Mouse (Mus musculus): ENCODE data around the gene Plcl1.

Plcl1 gene

DNA sequence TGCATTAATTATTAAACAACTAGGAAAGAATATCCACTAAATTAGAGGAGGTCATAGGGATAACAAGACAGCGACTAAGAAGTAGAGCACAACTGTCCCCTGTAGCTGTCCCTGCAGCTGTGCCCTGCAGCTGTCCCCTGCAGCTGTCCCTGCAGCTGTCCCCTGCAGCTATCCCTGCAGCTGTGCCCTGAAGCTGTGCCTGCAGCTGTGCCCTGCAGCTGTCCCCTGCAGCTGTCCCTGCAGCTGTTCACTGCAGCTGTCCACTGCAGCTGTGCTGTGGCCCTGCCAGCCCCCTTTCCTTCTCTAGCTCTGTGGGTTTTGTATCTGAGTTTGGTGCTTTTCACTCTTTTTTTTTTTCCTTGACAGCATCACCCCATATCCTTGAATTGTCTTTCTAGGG, 118.2 kb downstream of the Plcl1 start:
- no peak for DNase-seq (ENCODE audit: low read depth, low spot score)

DNA sequence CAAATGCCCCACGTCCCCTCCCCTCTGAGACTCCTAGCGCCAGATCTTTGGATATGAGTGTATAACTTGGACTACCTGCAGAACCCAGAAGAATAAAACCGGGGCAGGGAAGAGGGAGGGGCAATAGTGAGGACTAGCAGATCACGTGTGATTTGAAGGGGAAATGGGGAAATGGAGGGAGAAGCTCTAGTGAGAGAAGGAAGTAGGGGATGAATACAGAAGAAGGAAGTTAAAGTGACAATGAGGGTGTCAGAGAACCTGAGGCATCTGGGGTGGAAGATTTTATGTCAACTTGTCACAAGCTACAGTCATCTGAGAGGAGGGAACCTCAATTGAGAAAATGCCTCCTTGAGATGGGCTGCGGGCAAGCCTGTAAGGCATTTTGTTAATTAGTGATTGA, 119.4 kb downstream of the Plcl1 start:
- no peak for DNase-seq (ENCODE audit: low read depth, low spot score)

DNA sequence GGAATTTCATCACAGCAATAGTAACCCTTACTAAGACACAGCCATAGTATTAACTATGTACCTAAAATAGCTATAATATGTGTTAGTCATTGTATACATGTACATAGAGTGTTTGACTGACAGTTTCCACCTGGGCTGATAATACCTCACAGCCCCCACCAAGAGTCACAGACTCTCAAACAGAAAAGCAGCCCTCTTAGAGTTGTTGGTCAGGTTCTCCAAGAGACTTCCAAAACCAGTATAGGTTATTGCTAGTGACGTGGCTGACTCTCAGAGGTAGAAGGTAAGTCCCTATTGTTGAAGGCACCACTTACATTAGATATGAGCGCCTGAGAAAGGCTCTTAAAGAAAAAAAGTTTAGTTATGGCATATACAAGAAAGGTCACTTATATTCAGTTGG, 120.0 kb downstream of the Plcl1 start:
- no peak for DNase-seq (ENCODE audit: low read depth, low spot score)

DNA sequence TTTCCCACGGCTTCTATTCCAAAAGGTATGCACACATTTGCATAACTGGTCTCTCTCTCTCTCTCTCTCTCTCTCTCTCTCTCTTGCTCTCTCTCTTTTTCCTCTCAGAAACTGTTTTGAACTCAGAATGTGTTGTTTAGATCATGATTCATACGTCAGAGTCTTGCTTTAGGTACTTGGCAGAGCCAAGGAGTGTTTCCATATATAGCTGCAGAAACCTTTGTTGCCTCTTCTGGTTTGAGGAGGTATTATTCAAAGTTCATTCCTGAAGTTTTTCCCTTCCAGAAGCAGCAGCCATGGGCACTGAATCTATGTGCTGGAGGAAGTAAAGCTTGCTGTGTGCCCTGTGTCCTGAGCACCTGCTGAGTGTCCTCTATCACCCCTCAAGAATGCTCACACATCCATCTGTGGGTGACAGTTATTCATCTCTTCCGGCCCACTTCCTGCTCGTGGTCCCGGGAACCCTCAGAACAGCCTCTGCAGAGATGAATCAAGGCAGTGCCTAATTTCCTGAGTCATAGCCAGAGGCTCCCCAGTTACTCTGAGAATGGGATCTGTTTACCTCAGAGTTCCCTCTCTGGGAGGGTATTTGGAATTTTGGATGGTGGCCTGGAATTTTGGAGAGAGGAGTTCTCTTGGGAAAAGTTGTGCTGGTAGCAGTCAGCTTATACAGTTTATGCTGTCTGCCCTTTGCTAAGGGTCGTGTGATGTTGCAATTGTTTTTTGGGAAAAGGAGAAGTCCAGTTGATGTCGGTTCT, 123.0 kb downstream of the Plcl1 start:
- peak; percentile 64 for DNase-seq (ENCODE audit: low read depth, low spot score)

DNA sequence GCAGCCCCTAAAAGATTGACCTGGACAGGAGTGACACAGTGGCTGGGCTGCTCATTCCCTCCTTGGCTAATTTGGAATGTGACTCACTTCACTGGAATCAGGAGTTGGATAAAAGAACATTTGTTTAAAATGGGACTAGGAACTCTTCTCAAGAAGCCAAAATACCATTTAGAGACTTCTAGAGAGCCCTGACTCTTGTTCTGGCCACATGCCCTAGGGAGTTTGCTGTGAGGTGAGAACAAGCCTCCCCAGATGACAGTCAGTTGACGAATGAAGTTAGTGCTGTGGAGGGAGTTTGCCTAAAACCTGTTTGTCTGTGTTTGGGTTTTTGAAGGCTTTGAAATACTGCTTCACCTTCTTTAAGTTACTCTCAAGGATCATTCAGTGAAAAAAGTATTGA, 128.1 kb downstream of the Plcl1 start:
- DNase-seq (ENCODE audit: low read depth, low spot score), result no peak

DNA sequence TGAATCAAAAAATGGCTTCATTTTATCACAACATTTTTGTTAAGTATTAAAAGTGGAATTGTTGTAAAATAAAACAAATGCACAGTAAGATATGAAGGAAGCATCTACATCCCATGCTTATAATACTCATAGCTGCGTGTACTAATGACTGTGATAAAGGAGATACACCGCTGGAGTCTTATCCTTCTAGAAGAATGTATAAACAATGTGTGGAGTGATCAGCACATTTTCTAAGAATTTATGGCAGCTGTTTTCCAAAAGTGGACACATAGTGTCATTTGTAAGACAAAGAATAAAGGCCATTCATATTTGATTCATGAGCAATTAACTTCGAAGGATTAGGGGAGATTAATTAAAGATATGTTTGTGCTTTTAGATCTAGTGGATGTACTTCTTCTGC, 148.7 kb downstream of the Plcl1 start:
- DNase-seq (ENCODE audit: low read depth, low spot score), result no peak

DNA sequence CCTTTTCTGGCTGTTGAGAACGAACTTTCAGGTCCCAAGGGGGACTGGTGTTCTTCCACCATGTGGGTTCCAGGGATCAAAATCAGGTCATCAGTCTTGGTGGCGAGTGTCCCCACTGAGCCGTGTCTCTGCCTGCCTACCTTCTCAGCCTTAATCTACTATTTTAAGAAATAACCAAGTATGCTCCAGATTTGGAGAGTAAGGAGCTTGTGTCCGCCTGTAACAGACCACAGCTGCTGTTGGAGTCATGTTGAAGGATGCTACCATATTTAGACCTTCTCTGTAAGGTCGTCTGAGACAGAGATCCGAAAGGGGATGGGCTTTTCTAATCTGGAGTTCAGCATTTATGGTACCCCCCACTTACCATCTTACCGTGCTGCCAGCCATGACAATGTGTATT, 152.2 kb downstream of the Plcl1 start:
- no peak for DNase-seq (ENCODE audit: low read depth, low spot score)

DNA sequence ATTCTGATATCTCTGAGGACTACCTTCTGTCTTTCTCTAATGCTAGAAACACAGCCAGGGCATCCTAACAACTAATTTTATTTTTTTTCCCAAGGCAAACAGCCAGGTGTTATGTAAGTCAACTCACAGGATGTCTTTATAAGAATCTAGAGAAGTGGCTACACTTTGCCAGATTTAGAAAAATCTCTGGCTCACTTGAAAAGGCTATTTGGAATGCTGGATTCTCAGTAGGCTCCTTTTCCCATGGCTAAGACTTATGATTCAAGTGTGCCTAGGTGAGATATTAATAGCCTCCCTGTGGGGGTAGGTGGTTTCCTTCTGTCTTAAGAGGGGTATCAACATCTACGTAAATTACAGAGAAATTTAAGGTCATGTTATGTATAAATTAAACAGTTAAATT, 152.7 kb downstream of the Plcl1 start:
- peak; percentile 56 for DNase-seq (ENCODE audit: low read depth, low spot score)

DNA sequence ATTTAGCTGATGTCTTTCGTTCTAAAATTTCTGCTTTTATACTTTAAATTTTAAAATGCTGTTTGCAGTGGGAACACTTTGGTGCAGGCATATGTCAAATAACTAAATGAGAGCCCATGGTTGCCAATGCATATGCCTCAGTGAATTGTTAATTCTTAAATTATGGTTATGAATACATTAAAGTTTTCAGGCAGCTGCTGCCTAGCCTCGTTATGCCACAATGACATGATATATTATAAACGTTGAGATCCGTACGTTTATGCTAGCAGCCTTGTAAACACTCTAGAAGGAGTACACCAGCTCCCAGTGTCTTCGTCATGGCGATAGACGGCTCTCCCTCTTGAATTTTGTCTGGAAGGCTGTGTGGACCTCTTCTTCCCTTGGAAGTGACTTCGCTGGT, 154.3 kb downstream of the Plcl1 start:
- DNase-seq (ENCODE audit: low read depth, low spot score), result no peak

DNA sequence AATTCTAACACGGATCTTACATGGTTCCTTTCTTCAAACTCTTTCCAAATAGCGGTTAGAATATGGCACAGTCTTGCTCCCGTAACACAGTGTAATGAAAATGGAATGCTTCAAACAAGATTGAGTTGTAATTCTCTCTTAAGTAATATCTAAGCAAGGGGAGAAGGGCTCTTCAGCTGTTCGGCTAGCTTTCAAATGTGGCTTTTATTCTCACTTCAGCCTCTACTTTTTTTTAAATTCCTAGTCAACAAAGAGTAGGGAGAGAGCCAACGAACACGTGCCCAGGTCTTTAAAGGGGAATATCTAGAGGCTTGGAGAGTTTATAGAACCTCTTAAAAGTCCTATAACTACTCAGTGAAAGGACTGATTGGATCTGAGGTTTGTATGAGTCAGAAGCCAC, 160.2 kb downstream of the Plcl1 start:
- DNase-seq (ENCODE audit: low read depth, low spot score), result no peak

DNA sequence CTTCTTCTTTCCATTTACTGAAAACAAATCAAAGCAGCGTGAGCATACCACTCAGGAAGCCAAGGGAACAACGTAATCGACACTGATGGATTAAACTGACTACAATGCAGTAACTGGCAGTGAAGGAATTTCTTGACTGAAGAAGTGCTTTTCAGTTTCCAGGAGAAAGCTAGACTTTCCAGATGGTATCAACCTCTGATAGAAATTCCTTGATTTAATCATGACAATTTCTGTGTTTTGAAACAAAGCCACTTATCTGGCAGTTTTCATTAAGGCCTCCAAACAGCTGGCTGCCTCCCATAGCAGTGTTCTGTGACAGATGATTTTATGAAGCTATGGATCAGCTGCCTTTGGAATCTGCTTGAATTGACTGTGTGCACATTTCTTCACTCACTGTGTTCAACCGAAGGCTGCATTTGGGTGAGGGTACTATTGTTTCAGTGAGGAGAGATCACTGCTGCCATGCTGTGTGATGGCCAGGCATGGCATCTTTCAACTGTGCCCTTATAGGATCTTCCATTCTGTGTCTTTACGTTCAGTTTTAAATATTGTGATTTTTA, 162.2 kb downstream of the Plcl1 start:
- DNase-seq (ENCODE audit: low read depth, low spot score), result peak; percentile 12

DNA sequence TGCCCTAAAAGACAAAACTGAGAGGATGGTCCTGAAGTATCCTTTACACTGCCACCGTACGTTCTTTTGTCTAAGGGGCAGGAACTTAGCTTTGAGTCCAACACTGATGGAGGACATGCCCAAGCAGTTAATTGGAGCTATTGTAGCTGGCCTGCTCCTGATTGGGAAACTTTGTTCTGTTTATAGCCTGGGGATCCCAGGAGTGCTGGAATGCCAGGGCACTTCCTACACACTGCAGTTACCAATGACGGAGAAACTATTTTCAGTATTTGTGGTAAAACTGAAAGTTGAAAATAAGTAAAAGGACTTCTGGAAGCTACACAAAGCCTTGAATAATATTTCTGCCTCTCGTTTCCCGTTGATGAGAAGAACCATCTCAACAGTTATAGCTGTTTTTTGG, 164.5 kb downstream of the Plcl1 start:
- peak; percentile 22 for DNase-seq (ENCODE audit: low read depth, low spot score)

DNA sequence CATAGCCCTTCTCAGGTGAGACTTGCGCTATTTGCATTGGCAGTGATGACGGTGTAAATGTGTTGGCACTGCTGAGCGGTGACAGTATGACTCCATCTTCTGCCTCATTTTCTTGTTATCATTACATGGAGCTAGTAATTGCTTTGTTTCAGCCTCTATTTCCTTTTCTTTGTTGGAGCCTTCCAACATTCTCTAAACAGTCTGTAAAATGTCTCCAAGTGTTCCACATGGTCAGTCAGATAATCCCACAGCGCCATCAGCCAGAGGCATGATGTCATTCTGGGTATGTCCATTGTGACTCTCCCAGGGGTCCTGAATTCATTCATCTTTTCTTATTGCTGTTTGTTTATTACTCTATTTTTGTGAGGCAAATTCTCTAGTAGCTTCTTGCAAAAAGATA, 165.7 kb downstream of the Plcl1 start:
- DNase-seq (ENCODE audit: low read depth, low spot score), result no peak

DNA sequence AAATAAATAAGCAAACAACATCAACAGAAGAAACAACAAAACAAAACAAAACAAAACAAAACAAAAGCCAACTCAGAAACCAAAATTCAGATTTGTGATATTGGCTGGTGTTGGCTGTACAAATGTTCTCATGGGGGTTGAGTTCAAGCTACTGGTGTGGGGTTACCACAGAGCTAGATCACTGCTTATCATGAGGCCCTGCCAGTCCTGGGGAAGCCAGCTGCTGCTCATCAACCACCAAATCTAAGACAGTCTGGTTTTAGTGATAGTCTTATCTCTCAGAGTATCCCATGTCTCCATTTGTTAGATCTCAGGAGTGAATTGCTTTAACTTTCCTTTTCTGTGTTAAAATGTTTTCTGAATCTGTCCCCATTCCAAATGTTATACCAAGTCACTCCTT, 166.5 kb downstream of the Plcl1 start:
- DNase-seq (ENCODE audit: low read depth, low spot score), result no peak

DNA sequence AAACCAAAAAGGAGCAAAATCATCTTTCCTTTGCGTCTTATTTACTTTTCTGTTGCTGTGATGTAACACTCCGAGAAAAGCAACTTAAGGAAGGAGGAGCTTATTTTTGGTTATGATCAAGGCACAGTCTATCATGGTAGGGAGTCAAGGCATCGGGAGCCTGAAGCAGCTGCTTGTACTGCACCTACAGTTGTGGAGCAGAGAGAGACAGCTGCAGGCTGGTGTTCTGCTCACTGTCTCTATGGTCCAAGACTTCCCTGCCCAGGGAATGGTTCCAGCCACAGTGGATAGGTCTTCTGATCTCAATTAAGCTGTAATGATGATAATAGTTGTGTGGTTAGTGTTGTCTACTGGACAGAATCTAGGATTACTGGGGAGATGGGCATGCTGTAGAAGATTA, 166.9 kb downstream of the Plcl1 start:
- no peak for DNase-seq (ENCODE audit: low read depth, low spot score)

DNA sequence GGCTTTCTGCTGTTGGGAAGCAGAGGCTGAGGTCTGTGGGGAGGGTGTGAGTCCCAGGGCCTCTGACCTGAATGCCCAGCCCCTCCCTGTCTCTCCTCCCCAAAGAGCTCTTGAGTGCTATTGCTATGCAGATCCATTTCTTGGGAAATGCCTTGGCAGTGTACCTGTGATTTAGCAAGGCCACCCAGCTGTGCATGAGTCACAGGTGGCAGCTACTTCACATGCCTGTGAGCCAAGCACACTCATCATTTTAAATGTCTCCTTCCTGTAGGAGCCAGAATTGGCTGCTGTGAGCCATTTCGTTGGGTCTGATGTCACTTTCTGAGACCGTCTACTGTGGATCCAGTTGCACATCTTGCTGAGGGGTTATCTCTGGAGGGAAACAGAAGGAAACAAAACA, 170.2 kb downstream of the Plcl1 start:
- peak; percentile 74 for DNase-seq (ENCODE audit: low read depth, low spot score)

DNA sequence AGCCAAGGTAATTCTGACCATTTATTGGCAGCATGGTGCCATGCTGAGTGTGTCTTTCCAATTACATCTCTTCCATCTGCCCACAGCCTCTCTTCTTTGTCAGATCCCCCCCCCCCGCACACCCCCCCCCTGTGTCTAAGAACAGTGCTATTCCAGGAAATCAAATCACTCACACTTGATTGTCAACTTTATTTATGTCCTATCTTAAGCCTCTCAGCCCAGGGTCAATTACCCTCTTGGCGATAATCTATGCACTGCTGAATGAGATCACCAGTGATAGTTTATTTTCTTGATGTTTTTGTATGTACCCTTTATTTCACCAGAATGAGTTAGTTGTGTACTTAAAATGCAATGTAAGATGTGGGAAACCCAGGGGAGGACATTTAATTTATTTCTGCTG, 176.0 kb downstream of the Plcl1 start:
- no peak for DNase-seq (ENCODE audit: low read depth, low spot score)

DNA sequence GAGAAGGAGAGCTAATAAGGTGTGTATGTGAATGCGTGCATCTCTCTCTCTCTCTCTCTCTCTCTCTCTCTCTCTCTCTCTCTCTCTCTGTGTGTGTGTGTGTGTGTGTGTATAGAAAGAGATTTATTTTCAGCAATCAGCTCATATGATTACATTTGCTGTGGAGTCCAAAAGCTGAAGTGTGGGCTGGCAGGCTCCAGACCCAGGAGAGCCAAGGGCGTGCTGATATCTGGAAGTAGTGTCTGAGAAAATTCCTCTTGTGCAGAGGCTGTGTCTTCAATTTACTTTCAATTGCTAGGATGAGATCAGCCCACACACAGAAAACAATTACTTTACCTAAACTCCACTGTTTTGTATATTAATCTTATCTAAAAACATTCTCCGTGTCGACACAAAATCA, 179.7 kb downstream of the Plcl1 start:
- DNase-seq (ENCODE audit: low read depth, low spot score), result no peak

DNA sequence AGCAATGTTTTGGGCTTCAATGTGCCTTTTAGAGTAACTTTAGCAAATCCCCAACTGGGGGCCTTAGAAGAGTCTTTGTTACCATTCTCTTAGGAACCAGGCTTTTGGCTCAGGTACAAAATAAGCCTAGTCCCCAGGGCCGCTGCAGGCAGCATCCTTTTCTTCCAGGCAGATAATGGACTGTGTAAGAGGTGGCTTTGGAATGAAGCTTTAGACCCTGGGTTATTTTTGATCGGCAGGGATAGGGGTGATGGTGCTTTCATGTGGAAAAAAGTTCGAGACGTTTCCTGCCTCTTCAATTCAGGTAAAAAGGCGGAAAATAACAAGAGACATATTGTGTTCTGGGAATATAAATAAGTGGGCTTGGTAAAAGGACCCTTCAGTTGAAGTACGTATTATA, 182.4 kb downstream of the Plcl1 start:
- DNase-seq (ENCODE audit: low read depth, low spot score), result no peak

DNA sequence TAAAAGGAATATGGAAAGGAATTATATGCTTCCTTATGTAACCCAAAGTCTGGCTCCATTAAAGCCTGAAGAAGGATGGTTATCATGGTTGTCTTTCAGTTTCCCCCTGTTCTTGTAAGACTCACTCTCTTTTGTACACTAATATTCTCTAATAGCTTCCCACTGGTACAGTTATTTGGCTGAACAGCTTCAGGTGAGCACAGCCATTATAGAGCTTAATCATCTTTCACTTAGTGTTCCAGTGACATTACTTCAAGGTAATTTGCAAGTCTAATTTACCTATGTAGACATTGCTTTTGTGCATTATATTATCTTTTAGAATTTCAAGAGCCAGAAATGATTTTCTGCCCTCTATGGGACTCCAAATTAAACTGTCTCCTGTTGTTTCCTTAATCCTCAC, 184.3 kb downstream of the Plcl1 start:
- DNase-seq (ENCODE audit: low read depth, low spot score), result no peak

DNA sequence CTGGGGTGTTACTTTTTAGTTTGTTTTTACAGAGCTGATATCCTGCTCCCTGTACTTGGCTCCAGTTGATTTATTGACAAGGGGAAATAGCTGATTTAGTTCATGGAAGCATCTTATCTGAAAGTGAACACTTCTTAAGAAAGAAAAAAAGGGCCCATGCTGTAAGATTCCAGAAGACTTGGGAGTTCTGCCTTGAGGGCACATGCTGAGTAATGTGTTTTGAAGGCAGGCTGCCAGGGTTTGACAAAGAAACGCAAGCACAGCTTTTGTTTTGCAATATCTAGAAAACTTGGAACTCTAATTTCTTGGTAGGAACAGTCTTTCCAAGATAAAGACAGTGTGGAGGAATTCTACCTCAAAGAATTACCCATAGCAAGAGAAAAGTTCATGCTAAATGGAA, 194.8 kb downstream of the Plcl1 start:
- peak; percentile 45 for DNase-seq (ENCODE audit: low read depth, low spot score)

DNA sequence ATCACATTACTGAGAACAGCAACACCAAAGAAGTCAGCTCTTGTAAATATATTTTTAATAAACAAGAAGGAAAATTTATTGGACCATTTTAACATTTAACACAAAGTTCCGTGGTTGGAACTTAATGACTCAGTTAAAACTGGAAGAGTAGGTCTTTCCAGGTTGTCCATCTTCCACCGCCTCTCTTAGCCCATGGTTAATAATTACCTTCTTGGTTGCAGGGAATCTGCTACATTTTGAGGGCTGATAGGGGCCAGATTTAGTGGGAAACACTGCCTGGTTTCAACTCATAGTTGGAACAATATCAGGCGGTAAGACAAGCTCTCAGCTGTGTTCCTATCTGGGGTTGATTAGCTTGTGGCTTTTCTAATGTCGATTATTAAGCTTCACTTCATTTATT, 198.9 kb downstream of the Plcl1 start:
- no peak for DNase-seq (ENCODE audit: low read depth, low spot score)

DNA sequence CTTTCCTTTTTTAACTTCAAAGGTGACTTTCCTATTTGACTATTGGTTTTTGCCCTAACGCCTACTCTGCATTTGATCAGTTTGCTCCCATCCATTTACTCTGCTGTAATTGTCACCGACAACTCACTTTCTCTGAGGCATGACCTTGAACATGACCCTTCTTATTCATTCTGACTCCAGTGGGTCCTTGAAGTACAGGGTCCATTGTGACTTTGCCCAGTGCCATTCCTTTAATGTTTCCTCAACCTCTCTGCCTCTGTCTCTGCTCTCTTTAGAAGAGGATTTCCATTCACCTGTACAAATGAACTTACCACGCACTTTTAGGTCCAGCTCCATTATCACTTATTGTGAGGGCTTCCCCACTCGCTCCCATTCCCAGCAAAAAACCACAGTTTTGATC, 199.7 kb downstream of the Plcl1 start:
- no peak for DNase-seq (ENCODE audit: low read depth, low spot score)

DNA sequence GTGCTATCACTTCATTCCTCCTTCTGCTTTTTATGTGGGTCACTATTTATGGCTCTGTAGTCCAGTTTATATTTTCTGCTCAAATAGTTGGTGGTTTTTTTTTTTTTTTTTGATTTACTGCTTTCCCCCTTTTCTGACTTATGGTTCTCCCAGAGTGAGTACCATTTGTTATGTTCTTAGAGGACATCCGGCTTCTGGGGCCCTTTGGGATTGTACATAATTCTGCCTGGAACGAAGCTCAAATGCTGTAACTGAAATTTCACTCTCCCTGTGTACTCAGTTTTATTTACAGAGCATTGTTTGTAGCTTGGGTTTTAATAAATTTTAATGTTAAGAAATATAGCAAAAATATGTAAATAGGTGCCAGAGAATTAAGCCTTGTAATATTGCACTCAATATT, 200.2 kb downstream of the Plcl1 start:
- DNase-seq (ENCODE audit: low read depth, low spot score), result no peak

Data from brain, adult 2 months (tissue).